Mouse (Mus musculus): ENCODE measurements at regions not wholly inside any gene's neighbourhood (a gene's known extent, or its start where the extent isn't known, plus 50 kb on each side); places are given as distances from the start of the nearest gene placed in this dataset.

DNA sequence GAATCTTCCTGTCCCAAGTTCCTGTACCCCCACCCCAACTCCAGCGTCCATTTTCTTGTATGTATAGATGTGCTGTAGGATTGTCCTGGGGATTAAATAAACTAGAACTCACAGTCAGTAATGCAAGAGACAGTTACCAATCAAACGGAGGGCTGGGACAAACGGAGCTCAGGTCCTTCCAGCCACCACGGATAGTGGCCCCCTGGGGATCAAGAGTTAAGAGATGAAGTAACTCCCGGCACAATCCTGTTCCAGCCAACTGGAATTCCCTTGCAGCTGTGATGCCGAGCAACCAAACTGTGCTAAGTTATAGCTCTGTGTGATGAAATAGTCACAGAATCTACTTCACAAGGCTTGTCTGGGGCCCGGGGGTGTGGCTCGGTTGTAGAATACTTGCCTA, 67.4 kb upstream of the Cpsf6 start:
- 74% methylated on average over 8 of the region's 8 CpGs for WGBS
- ATAC-seq (ENCODE audit: insufficient number of reproducible peaks, insufficient read depth, low FRiP score, low read depth), result no peak
- H3K4me3 ChIP-seq (ENCODE audit: low read depth, low read length), result no peak overlapping the region

DNA sequence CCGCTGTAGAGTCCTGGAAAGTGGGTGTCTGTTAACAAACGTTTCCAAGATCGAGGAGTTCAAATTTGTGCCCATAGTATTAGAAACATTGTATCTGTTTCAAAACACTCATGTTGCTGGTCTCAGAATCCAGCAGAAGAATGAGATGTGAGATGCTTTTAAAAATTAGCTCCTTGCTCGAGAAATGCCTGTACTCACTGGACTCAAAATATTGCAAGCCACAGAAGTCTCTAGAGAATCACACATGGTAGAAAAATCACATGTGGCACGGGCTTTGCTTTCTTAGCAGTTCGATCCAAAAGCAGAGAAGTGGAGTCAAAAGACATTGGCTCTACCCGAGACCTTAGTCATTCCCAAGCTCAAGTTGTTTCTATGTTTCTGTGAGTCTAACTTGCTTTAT, 67.0 kb upstream of the Cpsf6 start:
- 89% methylated on average over 7 of the region's 7 CpGs for WGBS
- ATAC-seq (ENCODE audit: insufficient number of reproducible peaks, insufficient read depth, low FRiP score, low read depth), result no peak
- Histone ChIP-seq H3K36me3 (ENCODE audit: control insufficient read depth, insufficient read depth, low read length) (no peaks in the 10 kb centered on the region), H3K27ac (ENCODE audit: low read length) (no peak overlapping the region), H3K4me3 (ENCODE audit: low read depth, low read length) (no peak overlapping the region), H3K27me3 (ENCODE audit: control insufficient read depth, insufficient read depth, low read length) (no peaks in the 10 kb centered on the region), H3K9me3 (ENCODE audit: control insufficient read depth, low read depth, low read length) (0 out of 2 replicates have a peak, but pooled peaks cover 4% of the 10 kb centered on the region), H3K9ac (replicated peaks; ENCODE audit: low read depth, low read length) (no peak overlapping the region), H3K4me2 (replicated peaks; ENCODE audit: low read depth, low read length) (no peak overlapping the region), H3K4me1 (ENCODE audit: control insufficient read depth, insufficient read depth, low read length) (no peaks in the 10 kb centered on the region)

More for the DNA sequence above, 67.4 kb upstream of the Cpsf6 start:
- 0 out of 2 replicates have a peak, but pooled peaks cover 4% of the 10 kb centered on the region for H3K9me3 ChIP-seq (ENCODE audit: control insufficient read depth, low read depth, low read length)
- no peaks in the 10 kb centered on the region for H3K27me3 ChIP-seq (ENCODE audit: control insufficient read depth, insufficient read depth, low read length)
- no peaks in the 10 kb centered on the region for H3K36me3 ChIP-seq (ENCODE audit: control insufficient read depth, insufficient read depth, low read length)
- no peak overlapping the region for H3K27ac ChIP-seq (ENCODE audit: low read length)
- H3K4me2 ChIP-seq (replicated peaks; ENCODE audit: low read depth, low read length), result no peak overlapping the region
- no peaks in the 10 kb centered on the region for H3K4me1 ChIP-seq (ENCODE audit: control insufficient read depth, insufficient read depth, low read length)
- no peak overlapping the region for H3K9ac ChIP-seq (replicated peaks; ENCODE audit: low read depth, low read length)

DNA sequence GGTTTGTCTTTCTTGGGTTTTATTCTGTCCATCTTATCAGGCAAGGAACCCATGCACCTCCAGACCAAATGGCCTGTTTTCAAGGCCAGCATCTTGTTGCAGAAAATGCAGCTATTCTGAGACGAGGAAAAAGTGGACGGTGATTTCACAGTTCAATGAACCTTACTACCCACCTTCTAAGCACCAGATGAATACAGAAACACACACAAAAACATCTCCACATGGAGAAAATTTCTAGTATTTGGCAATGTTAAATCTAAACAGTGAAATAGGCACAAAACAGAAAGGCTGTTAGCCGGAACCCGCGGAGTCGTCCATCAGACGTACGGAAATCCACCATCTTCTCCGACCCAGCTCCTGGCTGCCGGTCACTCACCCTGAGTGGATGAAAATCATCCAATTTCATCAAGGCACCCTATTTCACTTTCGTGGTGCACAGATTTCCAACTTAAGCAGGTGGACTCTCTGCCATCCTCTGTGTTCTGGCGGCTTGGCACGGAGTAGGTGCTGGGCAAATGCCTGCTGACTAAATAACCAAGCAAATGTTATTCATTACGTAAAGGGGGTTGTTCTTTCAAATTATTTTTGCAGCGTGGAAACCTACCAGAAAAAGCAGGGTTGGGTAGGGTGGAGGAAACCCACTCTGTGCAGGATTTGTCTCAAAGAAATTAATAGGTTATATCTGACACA, 66.1 kb upstream of the Cpsf6 start:
- 91% methylated on average over 15 of the region's 15 CpGs for WGBS

DNA sequence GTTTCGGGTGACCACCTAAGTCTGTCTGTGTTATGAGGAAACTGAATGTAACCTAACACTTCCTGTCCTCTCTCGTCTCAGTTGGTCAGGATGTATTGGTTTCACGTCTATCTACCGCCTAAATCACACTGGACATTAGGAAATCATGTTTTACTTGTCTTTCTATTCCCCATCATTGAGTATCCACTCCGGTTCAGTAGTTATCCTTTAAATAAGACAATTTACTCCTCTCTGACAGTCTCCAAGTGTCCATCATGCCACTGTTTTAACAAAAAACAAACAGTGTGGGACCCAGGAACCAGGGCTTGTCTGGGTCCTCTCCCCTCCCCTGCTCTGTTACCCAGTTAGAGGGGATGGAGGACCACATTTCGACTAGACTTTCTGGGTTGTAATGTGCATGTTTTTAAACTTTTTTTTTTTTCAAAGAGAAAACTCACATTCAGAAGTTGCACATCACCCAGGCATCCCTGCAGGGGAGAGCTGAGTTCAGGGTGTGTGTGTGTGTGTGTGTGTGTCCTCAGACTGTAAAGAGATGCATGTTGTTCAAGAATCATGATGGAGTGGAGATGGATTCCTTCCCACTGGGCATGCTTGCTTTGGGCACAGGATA, 65.5 kb upstream of the Cpsf6 start:
- ATAC-seq (ENCODE audit: insufficient number of reproducible peaks, insufficient read depth, low FRiP score, low read depth), result no peak
- Histone ChIP-seq H3K27me3 (ENCODE audit: control insufficient read depth, insufficient read depth, low read length) (no peaks in the 10 kb centered on the region), H3K27ac (ENCODE audit: low read length) (no peak overlapping the region), H3K4me1 (ENCODE audit: control insufficient read depth, insufficient read depth, low read length) (no peaks in the 10 kb centered on the region), H3K4me3 (ENCODE audit: low read depth, low read length) (no peak overlapping the region), H3K4me2 (replicated peaks; ENCODE audit: low read depth, low read length) (no peak overlapping the region), H3K9ac (replicated peaks; ENCODE audit: low read depth, low read length) (no peak overlapping the region), H3K36me3 (ENCODE audit: control insufficient read depth, insufficient read depth, low read length) (no peaks in the 10 kb centered on the region), H3K9me3 (ENCODE audit: control insufficient read depth, low read depth, low read length) (0 out of 2 replicates have a peak, but pooled peaks cover 4% of the 10 kb centered on the region)
- WGBS, result 41% methylated on average over 6 of the region's 6 CpGs

More for the DNA sequence above, 66.1 kb upstream of the Cpsf6 start:
- no peak overlapping the region for H3K27ac ChIP-seq (ENCODE audit: low read length)
- H3K27me3 ChIP-seq (ENCODE audit: control insufficient read depth, insufficient read depth, low read length), result no peaks in the 10 kb centered on the region
- H3K36me3 ChIP-seq (ENCODE audit: control insufficient read depth, insufficient read depth, low read length), result no peaks in the 10 kb centered on the region
- no peaks in the 10 kb centered on the region for H3K4me1 ChIP-seq (ENCODE audit: control insufficient read depth, insufficient read depth, low read length)
- no peak overlapping the region for H3K4me3 ChIP-seq (ENCODE audit: low read depth, low read length)
- 0 out of 2 replicates have a peak, but pooled peaks cover 4% of the 10 kb centered on the region for H3K9me3 ChIP-seq (ENCODE audit: control insufficient read depth, low read depth, low read length)
- H3K4me2 ChIP-seq (replicated peaks; ENCODE audit: low read depth, low read length), result no peak overlapping the region
- ATAC-seq (ENCODE audit: insufficient number of reproducible peaks, insufficient read depth, low FRiP score, low read depth), result no peak
- H3K9ac ChIP-seq (replicated peaks; ENCODE audit: low read depth, low read length), result no peak overlapping the region

DNA sequence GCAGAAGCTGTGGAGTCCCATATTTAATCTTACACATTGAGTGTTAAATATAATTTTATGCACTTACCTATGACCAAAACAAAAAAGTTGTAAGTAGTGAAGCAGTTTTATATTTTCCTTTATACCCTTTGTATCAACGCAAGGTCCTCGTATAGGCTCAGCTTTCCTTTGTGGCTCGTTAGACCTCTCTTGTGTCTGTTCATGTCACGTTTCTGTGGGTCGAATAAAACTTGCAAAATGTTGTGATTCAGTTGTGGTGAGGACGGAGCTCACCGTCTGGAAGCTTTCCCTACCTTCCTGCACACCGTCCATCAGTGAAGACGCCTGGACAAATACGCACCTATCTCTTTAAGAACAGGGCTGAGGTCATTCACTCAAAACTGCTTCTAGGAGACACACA, 64.9 kb upstream of the Cpsf6 start:
- no peak overlapping the region for H3K4me2 ChIP-seq (replicated peaks; ENCODE audit: low read depth, low read length)
- H3K9ac ChIP-seq (replicated peaks; ENCODE audit: low read depth, low read length), result no peak overlapping the region

DNA sequence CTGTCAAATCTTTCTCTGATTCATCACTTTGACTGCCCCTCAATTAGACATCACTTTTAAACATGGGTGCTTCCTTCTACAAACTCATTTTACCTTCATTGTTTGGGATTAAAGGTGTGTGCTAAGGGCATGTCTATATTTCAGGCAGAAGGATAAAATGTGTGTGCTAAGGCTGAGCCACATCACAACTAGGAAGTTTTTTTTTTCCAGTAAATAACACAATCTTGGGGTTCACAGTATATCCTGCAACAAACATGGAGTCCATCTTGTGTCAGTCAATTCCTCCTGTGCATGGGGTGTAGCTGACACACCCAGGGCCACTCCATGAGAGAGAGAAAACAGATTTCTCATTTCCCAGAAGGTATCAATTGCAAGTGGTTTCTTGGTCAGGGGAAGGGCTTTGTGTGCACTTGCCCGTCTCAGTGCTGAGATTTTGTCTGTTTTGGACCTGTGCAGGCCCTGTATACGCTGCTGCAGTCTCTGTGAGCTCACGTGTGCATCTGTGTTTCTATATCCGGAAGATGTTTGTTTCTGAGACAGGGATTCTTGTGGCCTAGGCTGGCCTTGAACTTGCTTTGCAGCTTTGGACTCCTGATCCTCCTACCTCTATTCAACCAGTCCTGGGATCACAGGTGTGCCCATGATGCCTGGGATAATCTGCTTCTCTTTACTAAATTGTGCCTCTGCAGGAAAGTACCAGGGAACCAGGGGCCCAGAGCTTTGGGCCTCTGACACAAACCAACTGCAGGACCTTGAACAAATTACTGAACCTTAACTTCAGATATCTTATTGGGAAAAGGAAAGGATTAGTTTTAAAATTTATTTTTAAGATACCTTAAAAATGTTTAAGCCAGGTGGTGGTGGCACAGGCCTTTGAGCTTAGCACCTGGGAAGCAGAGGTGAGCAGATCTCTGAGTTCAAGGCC, 63.9 kb upstream of the Cpsf6 start:
- Histone ChIP-seq H3K27ac (ENCODE audit: low read length) (no peak overlapping the region), H3K27me3 (ENCODE audit: control insufficient read depth, insufficient read depth, low read length) (no peaks in the 10 kb centered on the region), H3K4me2 (replicated peaks; ENCODE audit: low read depth, low read length) (no peak overlapping the region), H3K9ac (replicated peaks; ENCODE audit: low read depth, low read length) (no peak overlapping the region), H3K36me3 (ENCODE audit: control insufficient read depth, insufficient read depth, low read length) (no peaks in the 10 kb centered on the region), H3K4me3 (ENCODE audit: low read depth, low read length) (no peak overlapping the region), H3K9me3 (ENCODE audit: control insufficient read depth, low read depth, low read length) (0 out of 2 replicates have a peak, but pooled peaks cover 4% of the 10 kb centered on the region), H3K4me1 (ENCODE audit: control insufficient read depth, insufficient read depth, low read length) (no peaks in the 10 kb centered on the region)
- ATAC-seq (ENCODE audit: insufficient number of reproducible peaks, insufficient read depth, low FRiP score, low read depth), result no peak
- 92% methylated on average over 4 of the region's 4 CpGs for WGBS

More for the DNA sequence above, 64.9 kb upstream of the Cpsf6 start:
- no peak for ATAC-seq (ENCODE audit: insufficient number of reproducible peaks, insufficient read depth, low FRiP score, low read depth)
- Histone ChIP-seq H3K4me3 (ENCODE audit: low read depth, low read length) (no peak overlapping the region), H3K36me3 (ENCODE audit: control insufficient read depth, insufficient read depth, low read length) (no peaks in the 10 kb centered on the region), H3K4me1 (ENCODE audit: control insufficient read depth, insufficient read depth, low read length) (no peaks in the 10 kb centered on the region), H3K9me3 (ENCODE audit: control insufficient read depth, low read depth, low read length) (0 out of 2 replicates have a peak, but pooled peaks cover 4% of the 10 kb centered on the region), H3K27me3 (ENCODE audit: control insufficient read depth, insufficient read depth, low read length) (no peaks in the 10 kb centered on the region), H3K27ac (ENCODE audit: low read length) (no peak overlapping the region)
- WGBS, result 81% methylated on average over 10 of the region's 10 CpGs

DNA sequence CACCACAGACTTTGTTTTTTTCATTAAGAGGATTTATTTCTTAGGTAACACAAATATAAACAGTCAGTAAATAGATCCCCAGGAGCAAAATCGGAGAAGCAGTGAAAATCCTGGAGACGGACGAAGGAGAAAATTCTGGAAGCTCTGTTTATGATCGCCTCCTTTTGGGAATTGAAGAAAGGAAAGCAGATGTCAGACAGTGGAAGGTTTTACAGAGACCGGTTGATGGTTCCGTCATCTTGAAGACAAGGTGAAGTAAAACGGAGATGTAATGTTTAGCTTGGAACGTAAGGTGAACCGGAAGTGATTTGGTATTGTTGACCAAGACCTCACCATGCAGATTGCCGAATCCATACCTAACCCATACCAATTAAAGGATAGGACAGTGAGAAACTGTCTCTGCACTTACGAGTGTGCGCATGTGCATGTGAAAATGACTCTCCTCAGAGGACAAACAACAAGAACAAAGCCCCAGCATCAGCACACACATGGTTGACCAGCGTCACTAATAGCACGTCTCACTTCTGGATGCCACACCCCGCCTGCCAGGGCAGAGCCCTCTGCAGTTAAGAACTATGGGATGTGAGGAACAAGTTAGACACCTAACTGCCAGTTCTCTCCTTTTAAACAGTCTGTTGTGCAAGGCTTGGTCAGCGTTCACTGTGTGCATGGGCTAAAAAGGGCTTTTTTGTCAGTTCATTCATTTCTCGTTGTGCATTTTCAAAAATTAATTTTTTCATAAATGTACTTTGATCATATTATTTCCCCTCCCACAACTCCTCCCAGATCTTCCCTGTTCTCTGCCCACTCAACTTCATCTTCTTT, 62.4 kb upstream of the Cpsf6 start:
- H3K4me1 ChIP-seq (ENCODE audit: control insufficient read depth, insufficient read depth, low read length), result no peaks in the 10 kb centered on the region
- no peaks in the 10 kb centered on the region for H3K27me3 ChIP-seq (ENCODE audit: control insufficient read depth, insufficient read depth, low read length)
- H3K9me3 ChIP-seq (ENCODE audit: control insufficient read depth, low read depth, low read length), result 0 out of 2 replicates have a peak, but pooled peaks cover 4% of the 10 kb centered on the region
- no peak overlapping the region for H3K27ac ChIP-seq (ENCODE audit: low read length)
- WGBS, result 89% methylated on average over 17 of the region's 17 CpGs
- H3K36me3 ChIP-seq (ENCODE audit: control insufficient read depth, insufficient read depth, low read length), result no peaks in the 10 kb centered on the region
- no peak overlapping the region for H3K9ac ChIP-seq (replicated peaks; ENCODE audit: low read depth, low read length)
- ATAC-seq (ENCODE audit: insufficient number of reproducible peaks, insufficient read depth, low FRiP score, low read depth), result no peak
- H3K4me2 ChIP-seq (replicated peaks; ENCODE audit: low read depth, low read length), result no peak overlapping the region
- H3K4me3 ChIP-seq (ENCODE audit: low read depth, low read length), result no peak overlapping the region

All from stomach, embryonic 14.5 days (tissue).